Mouse (Mus musculus) erythroblast, embryonic 14.5 days (primary cell): ENCODE data around the gene Crtc3.

Experiments used
- GATA1 ChIP-seq: IDR thresholded peaks from 2 replicates; pipeline ENCODE4 v1.6.1; 2012; ENCODE audit warnings: low read length, inconsistent platforms, mixed read lengths
- TAL1 ChIP-seq: IDR thresholded peaks from 3 replicates; pipeline ENCODE4 v1.6.1; 2012; ENCODE audit warnings: low read length, inconsistent platforms, mixed read lengths

DNA sequence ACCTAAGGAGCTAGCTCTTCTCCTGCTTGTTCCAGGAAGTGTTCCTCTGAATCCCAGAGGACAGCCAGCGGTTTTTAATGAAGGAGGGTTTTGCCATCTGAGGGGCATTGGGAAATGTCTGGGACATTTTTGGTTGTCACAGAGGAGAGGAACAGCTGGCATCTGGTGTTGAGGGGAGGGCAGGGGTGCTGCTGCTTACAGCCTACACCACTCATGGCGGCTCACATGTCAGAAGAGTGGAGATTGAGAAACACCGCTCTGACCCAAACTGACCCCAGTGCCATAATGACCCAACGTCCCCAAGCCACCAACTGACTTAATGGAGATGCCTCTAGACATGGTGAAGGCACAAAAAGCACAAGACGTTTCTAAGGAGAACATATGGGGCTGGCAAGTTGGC, 126.7 kb downstream of the Crtc3 start:
- no peak for TF ChIP-seq GATA1
- TF ChIP-seq TAL1 = no peak
